24 mouse cellular contexts compared by ENCODE assay signal in the genomic region with DNA sequence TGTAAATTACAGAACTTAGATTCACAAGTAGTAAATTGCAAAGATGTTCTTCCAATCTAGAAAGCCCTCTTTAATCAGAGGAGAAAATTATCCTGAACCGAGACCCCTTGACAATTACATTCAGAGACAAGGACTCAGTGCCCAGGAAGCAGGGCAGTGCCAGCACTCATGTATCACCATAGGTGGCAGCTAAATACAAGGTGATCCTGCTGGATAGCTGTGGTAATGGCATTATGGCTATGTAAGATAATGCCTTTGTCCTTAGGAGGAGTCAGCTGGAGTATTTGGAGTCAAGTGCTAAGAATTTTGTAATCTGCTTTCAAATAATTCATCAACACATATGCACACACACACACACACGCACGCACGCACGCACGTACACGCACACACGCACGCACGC. TPM values are rescaled to one million over a fixed set of nuclear protein-coding genes. Genes with fewer than 3 reads are reported as not detected.
A peak's percentile ranks its signal among the peaks of the same experiment; 100 is the strongest.
DNase-seq lines count a peak whose midpoint lies in the region; ATAC-seq and TF ChIP-seq lines count a peak whose summit lies in the region.
"Had no signal": no experiment of that assay in that cellular context is flagged by ENCODE, and none has a peak within 500 bp of the region (broad histone marks: within the 10 kb centered on the region; RNA-seq: fewer than 3 reads in every experiment).

No protein-coding gene starts in this region.

- peak overlapping the region; percentile 52 for H3K4me2 ChIP-seq in liver, embryonic 15.5 days
- H3K4me2 ChIP-seq: hindbrain, embryonic 14.5 days; kidney, embryonic 15.5 days; lung, embryonic 14.5 days; midbrain, embryonic 13.5 days; stomach, embryonic 15.5 days had no signal

- H3K27me3 ChIP-seq in MEL (ENCODE audit: control insufficient read depth in 1 of 2, insufficient read depth in 2 of 2, low read length in 2 of 2), result no peaks in the 10 kb centered on the region
- no peaks in the 10 kb centered on the region for H3K27me3 ChIP-seq in erythroblast, embryonic 14.5 days (ENCODE audit: control insufficient read depth)
- H3K27me3 ChIP-seq in liver, embryonic 15.5 days, result no peaks in the 10 kb centered on the region
- H3K27me3 ChIP-seq: heart, embryonic 12.5 days; kidney, embryonic 15.5 days; midbrain, embryonic 13.5 days; stomach, embryonic 15.5 days had no signal

- H3K79me2 ChIP-seq in MEL (ENCODE audit: control insufficient read depth, insufficient read depth, low read length, poor library complexity), result no peaks in the 10 kb centered on the region

- TF ChIP-seq EP300 in MEL (IDR thresholded peaks at IDR 0.05; ENCODE audit: low read depth in 1 of 2, low read length in 2 of 2), result peak in 1 of 2 experiments; percentile 32; a peak in 1 of 4 replicates

- H3K4me3 ChIP-seq in gastrocnemius, adult 2 months, result no peak overlapping the region
- H3K4me3 ChIP-seq in MEL (ENCODE audit: control insufficient read depth in 1 of 2, insufficient read depth in 1 of 2, low read depth in 2 of 2, low read length in 2 of 2), result peak overlapping the region; percentile 56 to 78
- peak overlapping the region; percentile 37 for H3K4me3 ChIP-seq in erythroblast, embryonic 14.5 days (replicated peaks)
- H3K4me3 ChIP-seq in liver, embryonic 15.5 days (replicated peaks), result peak overlapping the region; percentile 19; the same call in 1 of the 2 replicates
- H3K4me3 ChIP-seq: heart, embryonic 12.5 days; kidney, embryonic 15.5 days; layer of hippocampus, adult 2 months; midbrain, embryonic 13.5 days; stomach, embryonic 15.5 days had no signal

- peak overlapping the region; percentile 58 for H3K9ac ChIP-seq in MEL (ENCODE audit: control insufficient read depth, low read depth, low read length, poor library complexity, severe bottlenecking)
- no peak overlapping the region for H3K9ac ChIP-seq in liver, embryonic 15.5 days
- H3K9ac ChIP-seq: heart, embryonic 12.5 days; hindbrain, embryonic 14.5 days; kidney, embryonic 15.5 days; lung, embryonic 14.5 days; midbrain, embryonic 13.5 days; stomach, embryonic 15.5 days had no signal

- TF ChIP-seq RAD21 in MEL (IDR thresholded peaks at IDR 0.05; ENCODE audit: low read depth, low read length), result no peak

- intact Hi-C loops in gastrocnemius, adult 2 months (cut with DNase I), result no loop called here
- intact Hi-C loops in left cerebral cortex, postnatal 4 days (cut with DNase I), result no loop called here

- ATAC-seq in liver, embryonic 15.5 days (ENCODE audit: insufficient read depth), result peak; percentile 74
- ATAC-seq in CD4-positive, CD25-positive, alpha-beta regulatory T cell, adult 4 months, result no peak
- ATAC-seq: forebrain, embryonic 16.5 days; midbrain, embryonic 13.5 days had no signal

- WGBS in liver, embryonic 15.5 days (ENCODE audit: insufficient replicate concordance), result 83% methylated on average over 10 of the region's 10 CpGs

- H3K36me3 ChIP-seq in MEL (ENCODE audit: control insufficient read depth in 1 of 2, insufficient read depth in 2 of 2, low read length in 2 of 2), result peaks cover 0 to 11% of the 10 kb centered on the region in 2 experiments; a peak in 2 of 4 replicates
- H3K36me3 ChIP-seq in erythroblast, embryonic 14.5 days (ENCODE audit: control insufficient read depth), result no peaks in the 10 kb centered on the region
- no peaks in the 10 kb centered on the region for H3K36me3 ChIP-seq in liver, embryonic 15.5 days (replicated peaks)
- H3K36me3 ChIP-seq: heart, embryonic 12.5 days; kidney, embryonic 15.5 days; midbrain, embryonic 13.5 days; stomach, embryonic 15.5 days had no signal

- H3K9me3 ChIP-seq in MEL (replicated peaks; ENCODE audit: insufficient read depth, low read length), result no peaks in the 10 kb centered on the region
- peaks cover 8% of the 10 kb centered on the region; the same call in 1 of the 2 replicates for H3K9me3 ChIP-seq in erythroblast, embryonic 14.5 days (ENCODE audit: control insufficient read depth, low read length)
- H3K9me3 ChIP-seq in liver, embryonic 15.5 days (replicated peaks), result no peaks in the 10 kb centered on the region
- H3K9me3 ChIP-seq: heart, embryonic 12.5 days; kidney, embryonic 15.5 days; midbrain, embryonic 13.5 days; stomach, embryonic 15.5 days had no signal

- 0 out of 2 replicates have a peak overlapping the region, but pooled peaks have one; percentile 46 for H3K27ac ChIP-seq in gastrocnemius, adult 2 months
- peak overlapping the region; percentile 66 for H3K27ac ChIP-seq in MEL (ENCODE audit: control insufficient read depth, low read depth, low read length)
- H3K27ac ChIP-seq in liver, embryonic 15.5 days (replicated peaks), result peak overlapping the region; percentile 80
- H3K27ac ChIP-seq: kidney, embryonic 15.5 days; midbrain, embryonic 13.5 days; stomach, embryonic 15.5 days had no signal

- no peak for TF ChIP-seq POLR2A in MEL (IDR thresholded peaks at IDR 0.05; ENCODE audit: control insufficient read depth in 1 of 2, insufficient read depth in 1 of 2, low read depth in 1 of 2, low read length in 2 of 2, poor library complexity in 1 of 2)

- TF ChIP-seq CTCF in gastrocnemius, adult 2 months (IDR thresholded peaks at IDR 0.05), result no peak
- TF ChIP-seq CTCF in MEL (IDR thresholded peaks at IDR 0.05 in 2 of 3, conservative IDR thresholded peaks at IDR 0.05 in 1 of 3; ENCODE audit: control insufficient read depth in 1 of 3, insufficient read depth in 1 of 3, low read depth in 2 of 3, low read length in 3 of 3, poor library complexity in 1 of 3, severe bottlenecking in 1 of 3), result 0 out of 6 replicates have a peak, but pooled peaks of 1 of the 3 experiments have one; percentile 9

- H3K4me1 ChIP-seq in MEL (ENCODE audit: control insufficient read depth in 1 of 2, insufficient read depth in 2 of 2, low read length in 2 of 2), result peaks cover 5 to 10% of the 10 kb centered on the region in 2 experiments
- H3K4me1 ChIP-seq in erythroblast, embryonic 14.5 days (ENCODE audit: control insufficient read depth), result peaks cover 25% of the 10 kb centered on the region
- peaks cover 22% of the 10 kb centered on the region for H3K4me1 ChIP-seq in liver, embryonic 15.5 days (replicated peaks)
- H3K4me1 ChIP-seq: stomach, embryonic 15.5 days had no signal

- DNase-seq in gastrocnemius, adult 2 months, result no peak
- no peak for DNase-seq in gastrocnemius, postnatal 10 days
- peak; percentile 68 for DNase-seq in MEL (ENCODE audit: low read depth, low spot score)
- no peak for DNase-seq in left cerebral cortex, postnatal 4 days
- no peak for DNase-seq in adrenal gland, postnatal 10 days
- DNase-seq: adrenal gland, postnatal 36 days; cerebellum, adult 8-10 months; cerebellum, postnatal 25 days; kidney, adult 18-20 months; kidney, postnatal 36 days; lung, embryonic 14.5 days; lung, postnatal 14 days; right cerebral cortex, postnatal 14 days had no signal

TF ChIP-seq in MEL, 35 proteins besides CTCF, POLR2A, EP300 and RAD21:
- TF ChIP-seq JUND (IDR thresholded peaks at IDR 0.05; ENCODE audit: low read depth, low read length) (no peak), TAL1 (IDR thresholded peaks at IDR 0.05; ENCODE audit: low read length) (peak; percentile 55; the same call in 1 of the 2 replicates), ETS1 (IDR thresholded peaks at IDR 0.05; ENCODE audit: low read depth, low read length) (0 out of 2 replicates have a peak, but pooled peaks have one; percentile 41), GATA1 (IDR thresholded peaks at IDR 0.05; ENCODE audit: low read depth, low read length) (peak; percentile 46; the same call in 1 of the 2 replicates), TCF12 (IDR thresholded peaks at IDR 0.05; ENCODE audit: low read depth, low read length) (peak; percentile 25; the same call in 1 of the 2 replicates)

RNA-seq across cellular contexts. Expression of gene Tubb2a, which starts 23.4 kb away (rescaled TPM):
- total RNA-seq in gastrocnemius, adult 2 months (2021), result 10 to 100 TPM in 1 of 2 experiments, 1 to 10 TPM in 1; 6.7 to 23.3 TPM
- 10 to 100 TPM; 44.4 to 49.4 TPM for total RNA-seq in gastrocnemius, postnatal 10 days (2021)
- total RNA-seq in MEL (2012; rRNA removed), result 38.8 and 68.8 TPM in 2 replicates
- 10 to 100 TPM in 1 of 2 experiments, not detected in 1; 55.9 TPM for polyA plus RNA-seq in MEL (2012; ENCODE audit: insufficient read depth in 1 of 2, insufficient read length in 2 of 2, low read depth in 1 of 2, low replicate concordance in 2 of 2, missing spikeins in 1 of 2)
- polyA plus RNA-seq in erythroblast, embryonic 14.5 days (2012), result 6.1 and 9.8 TPM in 2 replicates
- polyA plus RNA-seq in liver, embryonic 15.5 days (2015; fragmentation: Nextera tagmentation; extraction: Ambion mirVana), result 62.6 and 74.2 TPM in 2 replicates
- total RNA-seq in left cerebral cortex, postnatal 4 days (2021), result 1,000 to 10,000 TPM; 2,688 to 2,817 TPM
- 10 to 100 TPM; 17.8 to 20.1 TPM for polyA plus RNA-seq in CD4-positive, CD25-positive, alpha-beta regulatory T cell, adult 4 months (2017; shearing (Covaris generic))
- 10 to 100 TPM; 68.6 to 90.0 TPM for total RNA-seq in adrenal gland, postnatal 10 days (2021)

RNA-seq across cellular contexts. Expression of gene Tubb2b, which starts 29.0 kb away (rescaled TPM):
- total RNA-seq in gastrocnemius, adult 2 months (2021), result 1 to 10 TPM; 1.5 to 3.2 TPM
- 10 to 100 TPM; 17.1 to 20.5 TPM for total RNA-seq in gastrocnemius, postnatal 10 days (2021)
- 1.4 and 2.7 TPM in 2 replicates for total RNA-seq in MEL (2012; rRNA removed)
- 10 to 100 TPM in 1 of 2 experiments, not detected in 1; 10.6 TPM for polyA plus RNA-seq in MEL (2012; ENCODE audit: insufficient read depth in 1 of 2, insufficient read length in 2 of 2, low read depth in 1 of 2, low replicate concordance in 2 of 2, missing spikeins in 1 of 2)
- 0.06 and 0.14 TPM in 2 replicates for polyA plus RNA-seq in erythroblast, embryonic 14.5 days (2012)
- 1.1 and 1.4 TPM in 2 replicates for polyA plus RNA-seq in liver, embryonic 15.5 days (2015; fragmentation: Nextera tagmentation; extraction: Ambion mirVana)
- total RNA-seq in left cerebral cortex, postnatal 4 days (2021), result 1,000 to 10,000 TPM; 3,894 to 3,983 TPM
- polyA plus RNA-seq in CD4-positive, CD25-positive, alpha-beta regulatory T cell, adult 4 months (2017; shearing (Covaris generic)), result under 1 TPM; 0.59 to 0.72 TPM
- total RNA-seq in adrenal gland, postnatal 10 days (2021), result 10 to 100 TPM; 24.9 to 61.2 TPM
- total RNA-seq: hematopoietic stem cell, adult 5-6 weeks had no signal

Comparison
In these comparisons a context has a peak if more than half of its experiments do, and no peak if none do; other contexts are left out.
1. RNA of gene Tubb2a, which starts 23.4 kb away (total RNA-seq): 2,688 to 2,817 TPM in left cerebral cortex, postnatal 4 days; 68.6 to 90.0 TPM in adrenal gland, postnatal 10 days, 44.4 to 49.4 TPM in gastrocnemius, postnatal 10 days, 38.8 to 68.8 TPM in MEL and 6.7 to 23.3 TPM in gastrocnemius, adult 2 months; every median in the first group is over 10 times any median in the second.
2. RNA of gene Tubb2b, which starts 29.0 kb away (total RNA-seq): 3,894 to 3,983 TPM in left cerebral cortex, postnatal 4 days; 24.9 to 61.2 TPM in adrenal gland, postnatal 10 days, 17.1 to 20.5 TPM in gastrocnemius, postnatal 10 days, 1.5 to 3.2 TPM in gastrocnemius, adult 2 months and 1.4 to 2.7 TPM in MEL; every median in the first group is over 10 times any median in the second.
3. Peak in every context shown above with its lines, with median percentiles within 50 percentile points of each other: H3K27ac ChIP-seq.